Mouse (Mus musculus) liver, postnatal 0 days (tissue): ENCODE data around the gene Dync2li1.

Experiments
- CTCF ChIP-seq: sonication (generic); IDR thresholded peaks from 2 replicates; pipeline ENCODE4 v1.5.1; 2016; ENCODE audit warnings: antibody characterized with exemption, low read depth
- EP300 ChIP-seq: IDR thresholded peaks from 2 replicates; pipeline ENCODE4 v1.6.1; 2016; ENCODE audit warnings: antibody characterized with exemption, low read depth, mild to moderate bottlenecking

- TF ChIP-seq EP300: no peak
- no peak for TF ChIP-seq CTCF
Measured at GRCm38 (mm10) chr17:84646477-84646876, 20.2 kb downstream of the Dync2li1 start.
